Mouse (Mus musculus): ENCODE results near the gene Scube2.

Gene Scube2

GRCm38 (mm10) chr7:109799168-109799567 is 66.3 kb downstream of the Scube2 start:
- no peak for DNase-seq (ENCODE audit: low spot score)

GRCm38 (mm10) chr7:109795564-109795963 is 69.9 kb downstream of the Scube2 start:
- no peak for DNase-seq (ENCODE audit: low spot score)

GRCm38 (mm10) chr7:109794556-109794955 is 70.9 kb downstream of the Scube2 start:
- no peak for DNase-seq (ENCODE audit: low spot score)

- peak; percentile 36 for DNase-seq (ENCODE audit: low spot score)
These were observed 72.7 kb downstream of the Scube2 start for GRCm38 (mm10) chr7:109792759-109793158.

GRCm38 (mm10) chr7:109790818-109791217 is 74.7 kb downstream of the Scube2 start:
- DNase-seq (ENCODE audit: low spot score): no peak

GRCm38 (mm10) chr7:109787860-109788259 is 77.6 kb downstream of the Scube2 start:
- no peak for DNase-seq (ENCODE audit: low spot score)

- no peak for DNase-seq (ENCODE audit: low spot score)
These were observed 82.2 kb downstream of the Scube2 start for GRCm38 (mm10) chr7:109783281-109783680.

GRCm38 (mm10) chr7:109781470-109782203 is 83.8 kb downstream of the Scube2 start, which contains the start of gene Nrip3:
Gene Nrip3, minus strand, starts transcription at chr7:109782025.
- peak; percentile 89 for DNase-seq (ENCODE audit: low spot score)

- DNase-seq (ENCODE audit: low spot score): no peak
These were observed 84.4 kb downstream of the Scube2 start for GRCm38 (mm10) chr7:109781087-109781469.

- DNase-seq (ENCODE audit: low spot score): no peak
These were observed 93.2 kb downstream of the Scube2 start for GRCm38 (mm10) chr7:109772251-109772650.

GRCm38 (mm10) chr7:109768699-109769383 is 96.6 kb downstream of the Scube2 start:
- no peak for DNase-seq (ENCODE audit: low spot score)

GRCm38 (mm10) chr7:109767575-109768350 is 97.7 kb downstream of the Scube2 start:
- DNase-seq (ENCODE audit: low spot score): no peak

GRCm38 (mm10) chr7:109764009-109764408 is 101.5 kb downstream of the Scube2 start:
- DNase-seq (ENCODE audit: low spot score): no peak

- no peak for DNase-seq (ENCODE audit: low spot score)
These were observed 109.2 kb downstream of the Scube2 start for GRCm38 (mm10) chr7:109756291-109756690.

- no peak for DNase-seq (ENCODE audit: low spot score)
These were observed 111.4 kb downstream of the Scube2 start for GRCm38 (mm10) chr7:109754034-109754433.

- DNase-seq (ENCODE audit: low spot score): peak; percentile 85
These were observed 113.2 kb downstream of the Scube2 start, which contains the start of gene Tmem9b for GRCm38 (mm10) chr7:109752008-109752925. Gene Tmem9b, minus strand, starts transcription at chr7:109752875.

GRCm38 (mm10) chr7:109751427-109752007 is 114.0 kb downstream of the Scube2 start:
- no peak for DNase-seq (ENCODE audit: low spot score)

Data from testis, postnatal 14 days (tissue).